Mouse (Mus musculus): Measurements from ENCODE around the gene Map3k13. TPM values are rescaled to one million over a fixed set of nuclear protein-coding genes. Genes with fewer than 3 reads are reported as not detected.

Map3k13 gene
- polyA plus RNA-seq, 1 experiment from 2014 or later = 0.59 TPM

GRCm38 (mm10) chr16:21977347-21977746 lies 183.2 kb downstream of the Map3k13 start:
- no peak for ATAC-seq (replicated peaks; ENCODE audit: low FRiP score)
- H3K4me1 ChIP-seq (replicated peaks; ENCODE audit: control insufficient read depth, insufficient read depth, low read length) = no peaks in the 10 kb centered on the region; the same call in 1 of the 2 replicates
- WGBS = 72% methylated on average over 5 of the region's 5 CpGs

More at GRCm38 (mm10) chr16:21977347-21977746, 183.2 kb downstream of the Map3k13 start:
- DNase-seq (ENCODE audit: low spot score) = no peak
- Histone ChIP-seq H3K4me3 (ENCODE audit: low read depth, low read length) (no peak overlapping the region), H3K27ac (ENCODE audit: low read depth, low read length) (no peak overlapping the region), H3K9me3 (ENCODE audit: control insufficient read depth, low read length) (no peaks in the 10 kb centered on the region), H3K4me2 (no peak overlapping the region), H3K36me3 (ENCODE audit: control insufficient read depth, insufficient read depth, low read length) (no peaks in the 10 kb centered on the region), H3K9ac (ENCODE audit: low read depth, low read length) (no peak overlapping the region), H3K27me3 (replicated peaks; ENCODE audit: control insufficient read depth, insufficient read depth, low read length) (peaks cover 5% of the 10 kb centered on the region; the same call in 1 of the 2 replicates)

Other genes starting within 250 kb of the Map3k13 start
- gene 2510009E07Rik, start 99.7 kb upstream of the Map3k13 start, polyA plus RNA-seq (2014; fragmentation: Nextera tagmentation; extraction: Ambion mirVana) = 5.6 and 5.7 TPM in 2 replicates
- gene Ehhadh, start 6.5 kb upstream of the Map3k13 start, polyA plus RNA-seq (2014; fragmentation: Nextera tagmentation; extraction: Ambion mirVana) = 5.3 and 6.7 TPM in 2 replicates
- gene Tmem41a, start 153.2 kb downstream of the Map3k13 start, polyA plus RNA-seq (2014; fragmentation: Nextera tagmentation; extraction: Ambion mirVana) = 50.9 and 51.5 TPM in 2 replicates
- gene Liph, start 201.3 kb downstream of the Map3k13 start, polyA plus RNA-seq (2014; fragmentation: Nextera tagmentation; extraction: Ambion mirVana) = 1.5 and 2.3 TPM in 2 replicates
- gene Senp2, start 215.1 kb downstream of the Map3k13 start, polyA plus RNA-seq (2014; fragmentation: Nextera tagmentation; extraction: Ambion mirVana) = 65.1 and 70.5 TPM in 2 replicates

All from liver, embryonic 11.5 days (tissue).